Mouse (Mus musculus) embryo, embryonic 9.5 days (tissue): ENCODE data around the gene Gm44596.
"Not testable (repeated sequence)": the region's sequence is repeated elsewhere in the genome, so short reads cannot be mapped to it uniquely, and the experiment has no call there.

ENCODE experiments used
- DNase-seq: peaks from one replicate; pipeline ENCODE4 v3.0.0-alpha.2; 2017; ENCODE audit errors: extremely low spot score

The Gm44596 gene

DNA sequence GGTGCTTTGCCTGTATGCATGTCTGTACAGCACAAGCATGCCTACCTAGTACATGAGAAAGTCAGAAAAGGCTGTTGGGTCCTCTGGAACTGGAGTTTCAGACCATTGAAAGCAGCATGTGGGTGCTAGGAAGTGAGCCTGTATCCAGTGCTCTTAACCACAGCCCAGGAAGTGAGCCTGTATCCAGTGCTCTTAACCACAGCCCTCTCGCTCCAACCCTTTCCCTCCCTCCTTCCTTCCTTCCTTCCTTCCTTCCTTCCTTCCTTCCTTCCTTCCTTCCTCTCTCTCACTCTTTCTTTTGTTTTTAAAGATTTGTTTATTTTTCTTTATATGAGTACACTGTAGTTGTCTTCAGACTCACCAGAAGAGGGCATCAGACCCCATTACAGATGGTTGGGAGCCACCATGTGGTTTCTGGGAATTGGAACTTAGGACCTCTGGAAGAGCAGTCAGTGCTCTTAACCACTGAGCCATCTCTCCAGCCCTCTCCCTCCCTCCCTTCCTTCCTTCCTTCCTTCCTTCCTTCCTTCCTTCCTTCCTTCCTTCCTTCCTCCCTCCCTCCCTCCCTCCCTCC is 5.4 kb downstream of the Gm44596 start:
- DNase-seq = not testable (repeated sequence)

DNA sequence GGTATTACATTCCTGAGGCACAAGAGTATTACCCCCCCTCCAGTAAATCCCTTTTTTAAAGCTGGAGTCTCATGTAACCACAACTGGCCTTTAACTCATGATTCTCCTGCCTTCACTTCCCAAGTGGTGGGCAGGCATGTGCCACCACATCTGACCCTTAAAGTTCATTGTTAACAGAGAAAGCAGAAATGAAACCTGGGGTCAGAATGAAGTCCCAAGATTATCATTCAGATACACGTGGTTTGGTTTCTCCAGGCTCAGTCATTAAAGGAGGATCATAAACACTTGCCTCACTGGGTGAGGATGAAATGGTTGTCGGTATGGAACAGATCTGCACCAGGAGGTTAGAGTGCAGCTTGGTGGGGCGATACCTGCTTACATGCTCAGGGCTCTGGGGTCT is 6.0 kb downstream of the Gm44596 start:
- no peak for DNase-seq

DNA sequence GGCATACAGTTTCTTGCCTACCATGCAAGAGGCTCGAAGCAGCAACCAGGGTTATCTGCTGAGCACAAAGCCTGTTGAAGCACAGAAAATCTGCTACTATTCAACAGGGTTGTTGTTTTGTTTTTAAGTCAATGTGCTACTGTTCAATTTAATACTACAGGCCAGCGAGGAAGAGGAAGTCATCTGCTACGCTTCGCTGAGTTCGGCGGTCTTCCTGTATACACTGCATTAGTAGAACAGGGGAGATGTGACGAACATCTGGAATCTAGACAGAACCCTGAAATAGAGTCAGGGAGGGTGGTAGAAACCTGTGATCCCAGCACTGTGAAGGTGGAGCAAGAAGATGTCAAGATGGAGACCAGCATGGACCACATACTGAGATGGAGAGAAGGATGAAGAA is 8.4 kb downstream of the Gm44596 start:
- DNase-seq = no peak

DNA sequence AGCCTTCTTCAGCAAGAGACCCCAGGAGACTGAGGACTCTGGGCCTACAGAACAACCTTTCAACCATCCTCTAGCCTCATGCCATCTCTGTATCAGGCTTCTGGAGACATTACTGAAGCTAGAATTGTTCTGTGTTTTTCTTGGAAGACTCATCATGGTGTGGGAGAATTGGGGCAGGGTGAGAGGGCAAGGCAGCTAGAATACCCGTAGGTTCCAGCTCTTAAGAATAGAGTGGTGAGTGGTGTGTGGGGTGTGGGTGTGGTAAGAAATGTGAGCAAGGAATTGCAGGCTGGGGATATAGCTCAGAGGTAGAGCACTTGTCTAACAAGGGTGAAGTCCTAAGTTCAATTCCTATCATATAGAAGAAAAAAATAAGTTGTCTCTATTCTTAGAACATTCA is 9.7 kb downstream of the Gm44596 start:
- DNase-seq = no peak

DNA sequence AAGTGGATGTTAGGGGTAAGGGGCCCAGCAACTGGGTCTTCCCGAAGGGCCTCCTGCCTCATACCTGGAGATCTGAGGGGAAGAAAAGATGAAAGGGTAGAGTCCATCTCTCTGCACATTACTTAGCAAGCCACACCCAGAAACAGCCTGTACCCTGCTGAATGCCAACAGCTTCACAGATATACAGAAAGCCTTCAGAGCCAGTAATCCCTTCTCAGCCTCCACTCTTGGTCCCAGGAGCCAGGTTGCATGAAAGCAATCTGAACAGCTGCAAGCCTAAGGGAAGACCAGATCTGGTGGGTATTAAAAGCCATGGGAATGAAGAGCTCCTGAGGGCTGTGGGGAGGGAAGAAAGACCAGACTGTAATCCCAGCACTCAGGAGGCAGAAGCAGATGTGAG is 13.9 kb downstream of the Gm44596 start:
- no peak for DNase-seq

DNA sequence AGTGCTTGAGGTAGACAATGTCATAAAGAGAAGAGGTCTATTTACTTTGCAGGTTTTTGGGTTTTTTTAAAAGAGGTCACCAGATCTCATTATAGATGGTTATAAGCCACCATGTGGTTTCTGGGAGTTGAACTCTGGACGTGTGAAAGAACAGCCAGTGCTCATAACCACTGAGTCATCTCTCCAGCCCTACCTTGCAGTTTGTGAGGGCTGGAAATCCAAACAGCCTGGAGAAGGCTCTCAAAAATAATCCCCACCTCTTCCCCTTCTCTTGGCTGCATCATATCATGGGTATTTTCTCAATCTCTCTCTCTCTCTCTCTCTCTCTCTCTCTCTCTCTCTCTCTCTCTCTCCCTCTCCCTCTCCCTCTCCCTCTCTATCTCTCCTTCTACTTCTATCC is 15.4 kb downstream of the Gm44596 start:
- DNase-seq = no peak

DNA sequence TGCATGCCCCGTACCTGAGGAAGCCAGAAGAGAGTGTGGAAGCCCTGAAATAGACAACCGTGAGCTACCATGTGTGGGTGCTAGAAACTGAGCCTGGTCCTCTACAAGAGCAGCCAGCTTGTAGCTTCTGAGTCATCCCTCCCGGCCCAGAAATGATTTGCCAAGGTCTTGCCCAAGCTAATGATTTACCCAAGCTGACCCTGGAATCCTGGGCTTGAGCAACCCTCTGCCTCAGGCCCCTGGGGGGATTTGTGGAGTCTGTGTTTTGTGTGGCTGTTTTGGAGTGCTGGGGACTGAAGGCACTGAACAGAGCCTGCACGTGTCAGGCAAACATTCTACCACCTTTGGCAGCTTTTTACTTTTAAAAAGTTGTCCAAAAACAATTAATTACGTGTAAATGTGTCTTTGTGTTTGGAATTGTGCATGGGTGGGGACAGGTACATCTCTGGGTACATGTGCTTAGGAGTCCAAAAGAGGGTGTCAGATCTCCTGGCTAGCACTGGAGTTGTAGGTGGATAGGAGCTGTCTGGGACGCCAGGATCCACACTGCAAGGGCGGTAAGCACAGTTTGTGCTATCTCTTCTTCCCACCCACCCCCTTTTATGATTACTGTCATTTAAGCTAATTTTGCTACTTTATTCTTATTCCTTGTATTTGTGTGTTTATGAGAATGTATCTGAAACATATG is 22.4 kb downstream of the Gm44596 start:
- no peak for DNase-seq

DNA sequence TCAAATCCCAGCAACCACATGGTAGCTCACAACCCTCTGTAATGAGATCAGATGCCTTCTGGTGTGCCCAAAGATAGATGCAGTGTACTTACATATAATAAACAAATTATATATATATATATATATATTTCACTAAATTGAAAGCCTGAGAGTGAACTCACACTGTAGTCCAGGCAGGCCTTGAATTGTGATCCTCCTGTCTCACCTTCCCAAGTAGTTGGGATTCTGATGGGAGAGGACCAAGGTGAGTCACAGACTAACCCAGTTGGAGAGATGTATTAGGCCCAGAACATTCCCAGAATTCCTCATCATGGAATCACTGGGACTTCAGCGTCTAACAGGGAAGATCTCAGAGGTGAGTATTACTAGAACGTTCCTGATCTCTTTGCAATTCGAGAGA is 23.7 kb downstream of the Gm44596 start, which contains the start of gene Nrip2:
Gene Nrip2, plus strand, starts transcription at position 301 of the 400 bp plus-strand sequence.
- no peak for DNase-seq

DNA sequence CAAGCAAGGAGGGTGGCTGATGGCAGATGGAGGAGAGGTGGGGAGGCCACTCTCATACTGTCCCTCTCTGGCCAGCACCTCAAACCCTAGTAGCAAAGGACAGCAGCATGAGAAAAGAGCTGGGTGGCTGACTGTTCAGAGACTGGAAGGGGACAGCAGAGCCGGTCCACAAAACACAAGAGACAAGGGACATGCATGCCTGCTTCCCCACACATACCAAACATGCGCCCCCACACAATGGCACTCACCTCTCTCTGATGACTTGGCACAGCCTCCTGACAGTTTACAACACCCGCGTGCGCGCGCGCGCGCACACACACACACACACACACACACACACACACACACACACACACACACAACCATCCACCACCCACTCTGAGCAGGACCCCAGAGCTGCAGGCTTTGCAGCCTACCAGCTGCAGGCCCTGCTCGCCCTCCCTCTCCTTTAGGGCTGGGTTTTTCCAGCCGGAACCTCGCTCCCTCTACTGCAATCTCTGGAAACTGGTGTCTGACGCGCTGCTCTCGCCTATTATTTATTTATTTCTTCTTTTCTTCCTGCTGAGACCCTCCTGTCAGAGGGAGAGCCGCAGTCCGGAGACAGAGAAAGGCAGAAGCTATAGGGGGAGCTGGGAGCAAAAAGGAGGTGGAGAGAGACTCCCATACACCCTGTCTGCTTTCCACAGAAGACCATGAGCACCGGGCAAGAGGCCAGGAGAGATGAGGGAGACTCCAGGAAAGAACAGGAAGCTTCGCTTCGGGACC is 24.3 kb downstream of the Gm44596 start:
- DNase-seq = peak; percentile 22

DNA sequence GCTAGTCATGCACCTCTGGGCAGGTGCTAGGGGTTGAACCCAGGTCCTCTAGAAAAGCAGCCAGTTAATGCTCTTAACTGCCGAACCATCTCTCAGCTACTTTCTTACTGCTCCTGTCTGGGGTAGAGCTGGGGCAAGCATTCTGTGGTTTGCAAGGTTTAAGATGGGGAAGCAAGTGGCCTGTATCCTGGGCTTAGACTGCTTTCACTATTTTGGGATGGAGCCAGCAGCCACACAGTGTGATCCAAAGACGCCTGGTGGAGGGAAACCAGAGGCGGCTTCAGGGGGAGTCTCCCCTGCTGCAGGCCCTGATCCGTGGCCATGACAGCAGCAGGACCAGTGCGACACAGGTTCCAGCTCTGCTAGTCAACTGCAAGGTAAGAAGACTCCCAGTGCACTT is 29.4 kb downstream of the Gm44596 start:
- DNase-seq = no peak

DNA sequence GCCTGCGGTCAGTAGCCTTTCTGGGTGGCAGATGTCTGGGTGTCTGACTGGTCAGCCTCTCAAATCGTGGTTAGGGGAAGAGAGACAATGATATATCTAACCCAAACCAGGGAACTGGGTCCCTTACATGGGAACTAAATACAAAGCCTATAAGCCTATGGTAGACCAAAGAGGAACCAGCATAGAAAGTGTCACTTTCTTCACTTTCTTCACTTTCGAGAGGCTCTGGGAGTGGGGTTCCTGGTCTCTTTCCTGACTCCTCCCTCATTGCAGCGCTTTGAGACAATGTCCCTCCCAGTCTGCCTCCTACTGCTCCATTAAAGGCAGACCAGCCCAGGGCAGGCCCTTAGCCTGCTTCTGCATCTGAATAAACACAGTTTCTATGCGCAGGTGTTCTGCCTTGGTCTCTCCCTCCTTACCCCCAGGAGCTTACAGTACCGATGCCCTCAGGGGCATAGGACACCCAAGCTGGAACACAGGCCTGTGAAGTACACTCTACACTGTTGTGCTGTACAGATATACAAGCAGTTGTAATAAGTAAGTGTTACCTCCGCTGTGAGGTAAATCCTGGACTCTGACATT is 33.3 kb downstream of the Gm44596 start:
- no peak for DNase-seq

DNA sequence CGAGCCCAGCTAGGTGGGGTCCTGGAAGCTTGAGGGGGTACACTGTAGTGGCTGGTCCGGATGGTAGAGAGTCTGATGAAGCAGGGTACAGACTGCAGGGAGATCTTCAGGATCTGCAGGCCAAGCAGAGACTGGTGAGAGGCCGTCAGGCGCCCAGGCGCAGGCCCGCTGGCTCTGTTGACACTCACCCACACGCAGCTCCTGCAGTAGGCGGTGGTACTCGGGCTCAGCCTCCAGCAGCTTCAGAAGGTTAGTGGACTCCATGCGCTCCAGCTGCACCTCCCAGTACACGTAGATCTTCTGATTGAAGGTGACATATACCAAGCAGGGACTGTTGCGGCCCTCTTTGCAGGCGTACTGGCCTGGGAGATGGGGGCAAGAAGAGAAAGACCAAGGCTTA is 35.0 kb downstream of the Gm44596 start:
- DNase-seq = no peak

DNA sequence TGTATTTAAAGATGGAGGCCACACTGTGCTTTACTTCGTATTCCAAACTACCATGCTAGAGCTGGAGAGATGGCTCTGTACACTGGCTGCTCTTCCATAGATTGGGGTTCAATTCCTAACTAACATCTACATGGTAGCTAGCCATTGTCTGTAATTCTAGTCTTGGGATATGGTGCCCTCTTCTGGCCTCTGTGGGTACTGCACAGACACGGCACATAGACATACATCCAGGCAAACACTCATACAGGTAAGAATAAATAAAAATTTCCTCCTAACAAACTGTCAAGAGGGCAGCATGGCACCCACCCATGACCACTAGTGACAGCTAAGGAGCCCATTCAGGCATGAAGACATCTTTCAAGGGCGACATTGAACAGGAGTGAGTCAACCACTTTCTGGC is 35.8 kb downstream of the Gm44596 start:
- peak; percentile 77 for DNase-seq

DNA sequence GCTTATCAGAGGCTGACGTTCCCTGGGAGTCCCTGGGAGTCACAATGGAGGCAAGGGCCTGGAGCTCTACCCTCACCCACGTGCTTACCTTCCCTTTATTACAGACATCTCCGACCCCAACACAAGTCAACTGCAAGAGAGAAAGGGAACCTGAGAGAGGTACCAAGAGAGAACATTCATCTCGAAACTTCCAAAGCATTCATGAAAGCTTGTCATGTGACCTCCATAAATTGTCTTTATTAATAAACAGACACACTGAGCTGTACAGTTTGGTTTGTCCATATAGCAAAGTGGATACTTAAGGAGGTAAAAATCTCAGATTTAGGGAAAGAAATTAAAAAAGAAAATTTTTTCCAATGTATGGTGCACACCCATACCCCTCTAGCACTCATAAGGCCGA is 40.9 kb downstream of the Gm44596 start:
- no peak for DNase-seq

DNA sequence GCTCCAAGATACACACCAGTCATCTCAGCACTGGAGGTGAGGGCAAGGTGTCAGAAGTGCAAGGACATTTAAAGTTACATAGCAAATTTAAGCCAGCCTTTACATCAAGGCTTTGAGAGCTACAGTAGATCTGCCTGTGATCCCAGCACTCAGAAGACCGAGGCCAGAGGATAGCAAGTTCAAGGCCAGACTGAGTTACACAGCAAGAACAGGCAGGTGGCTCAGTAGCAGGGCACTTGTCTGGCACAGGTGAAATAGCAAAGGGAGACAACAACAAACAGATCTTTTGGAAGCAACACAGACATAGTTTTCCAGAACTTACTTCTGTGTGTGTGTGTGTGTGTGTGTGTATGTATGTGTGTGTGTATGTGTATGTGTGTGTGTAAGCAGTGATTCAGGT is 42.8 kb downstream of the Gm44596 start:
- no peak for DNase-seq

DNA sequence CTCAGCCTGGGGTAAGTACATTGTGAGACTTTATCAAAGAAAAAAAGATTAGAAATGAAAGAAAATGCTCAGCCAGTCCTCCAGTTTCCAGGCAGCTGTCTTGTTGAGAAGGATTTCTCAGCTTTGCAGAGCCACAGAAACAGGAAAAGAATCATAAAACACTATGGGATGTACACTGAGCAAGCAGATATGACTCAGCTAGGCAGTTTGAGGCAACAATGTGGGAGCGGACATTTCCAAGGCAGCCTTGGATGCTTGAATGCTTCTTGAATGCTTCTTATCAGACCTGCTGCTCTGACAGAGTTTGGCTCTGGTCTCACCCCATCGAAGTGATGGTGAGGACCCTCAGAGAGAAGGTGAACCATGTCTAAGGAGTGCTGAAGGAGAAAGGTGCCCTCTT is 45.7 kb downstream of the Gm44596 start:
- DNase-seq = no peak

DNA sequence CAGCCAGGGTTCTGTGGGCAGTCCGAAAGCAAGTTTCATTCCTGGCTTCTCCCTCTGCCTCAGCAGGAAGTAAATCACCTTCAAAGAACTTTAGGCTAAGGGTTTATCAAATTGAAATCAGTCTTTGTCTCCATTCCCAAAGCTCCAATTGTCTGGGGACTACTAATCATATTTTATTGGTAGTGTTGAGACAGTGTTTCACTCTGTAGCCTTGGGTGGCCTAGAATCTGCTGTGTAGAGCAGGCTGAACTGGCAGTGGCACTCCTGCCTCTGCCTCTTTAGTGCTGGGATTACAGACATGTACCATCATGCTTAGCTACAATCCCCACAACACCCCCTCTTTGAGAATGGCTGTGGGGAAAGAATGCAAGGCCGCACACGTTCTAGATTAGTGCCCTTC is 46.2 kb downstream of the Gm44596 start:
- no peak for DNase-seq

DNA sequence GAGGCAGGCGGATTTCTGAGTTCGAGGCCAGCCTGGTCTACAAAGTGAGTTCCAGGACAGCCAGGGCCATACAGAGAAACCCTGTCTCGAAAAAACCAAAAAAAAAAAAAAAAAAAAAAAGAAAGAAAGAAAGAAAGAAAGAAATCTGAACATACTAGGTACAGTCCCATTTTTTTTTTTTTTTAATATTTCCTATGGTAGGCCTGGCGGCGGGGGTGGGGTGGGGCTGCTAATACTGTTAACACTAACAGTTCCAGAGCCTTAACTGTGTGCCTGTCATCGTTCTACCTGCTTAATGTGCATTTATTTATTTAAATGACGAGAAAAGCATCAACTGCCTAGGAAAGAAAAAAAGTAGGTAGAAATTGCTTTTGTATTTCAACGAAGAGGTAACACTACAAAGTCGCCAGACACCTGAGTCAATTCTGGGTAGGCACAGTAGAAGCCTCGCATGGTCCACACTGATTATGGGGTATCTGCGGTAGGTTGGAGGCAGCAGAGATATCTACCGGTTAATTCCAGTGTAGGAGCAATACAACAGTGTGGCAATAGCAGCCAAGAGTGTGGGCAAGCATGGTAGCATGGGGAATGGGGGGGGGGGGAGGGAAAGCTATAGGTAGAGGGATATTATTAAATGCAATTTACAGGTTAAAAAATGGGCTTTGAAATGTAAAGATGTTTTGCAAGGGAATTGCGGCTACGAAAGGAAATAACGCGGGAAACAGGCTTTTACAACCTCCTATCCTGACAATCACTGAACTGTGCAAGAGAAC is 48.4 kb downstream of the Gm44596 start:
- DNase-seq = no peak

DNA sequence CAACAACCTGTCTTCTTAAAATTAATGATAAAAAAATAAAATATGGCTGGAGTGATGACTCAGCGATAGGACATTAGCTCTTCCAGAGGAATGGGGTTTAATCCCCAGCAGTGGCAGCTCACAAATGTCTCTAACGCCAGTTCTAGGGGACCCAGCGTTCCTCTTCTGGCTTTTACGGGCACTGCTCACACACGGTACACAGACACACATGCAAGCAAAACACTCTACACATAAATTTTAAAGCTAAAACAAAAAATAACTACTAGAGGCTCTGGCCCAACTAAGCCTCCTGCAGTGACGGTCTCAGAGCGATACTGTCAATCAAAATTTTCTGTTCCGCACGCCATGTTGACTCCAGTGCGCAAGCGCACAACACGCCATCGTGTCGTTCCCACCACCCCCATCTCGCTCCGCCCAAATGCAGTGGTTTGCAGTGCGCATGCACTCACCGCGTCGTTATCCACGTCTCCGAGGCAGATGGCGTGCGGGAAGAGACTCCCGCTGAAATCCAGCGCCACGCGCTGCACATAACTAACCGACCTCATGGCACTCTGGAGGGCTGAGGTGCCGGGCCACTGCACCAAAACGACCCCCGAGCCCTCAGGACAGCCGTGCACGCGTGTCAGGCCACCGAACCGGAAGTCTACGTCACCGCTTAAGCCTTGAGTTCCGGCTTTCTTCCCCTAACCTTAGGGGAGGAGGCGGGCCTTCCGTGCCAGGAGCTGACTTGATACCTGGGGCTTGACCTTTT is 49.1 kb downstream of the Gm44596 start, which contains the start of gene Itfg2:
Gene Itfg2, minus strand, starts transcription at position 663 of the 751 bp plus-strand sequence.
- DNase-seq = peak; percentile 96

DNA sequence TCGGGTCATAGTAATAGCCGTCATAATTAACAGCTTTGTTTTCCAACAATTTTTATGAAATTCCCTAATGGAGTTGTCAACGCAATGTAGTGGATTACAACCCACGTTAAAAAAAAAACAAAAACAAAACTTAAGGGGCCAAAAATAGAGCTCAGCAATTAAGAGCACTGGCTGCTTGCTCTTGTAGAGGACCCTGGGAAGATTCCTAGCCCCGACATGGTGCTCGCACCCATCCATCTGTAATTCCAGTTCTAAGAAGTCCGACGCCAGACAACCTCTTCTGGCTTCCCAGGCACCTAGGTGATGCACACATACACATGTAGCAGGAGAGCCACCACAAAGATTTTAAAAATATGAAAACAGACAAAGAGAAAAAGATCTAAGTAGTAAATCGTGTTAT is 49.7 kb downstream of the Gm44596 start:
- DNase-seq = no peak

DNA sequence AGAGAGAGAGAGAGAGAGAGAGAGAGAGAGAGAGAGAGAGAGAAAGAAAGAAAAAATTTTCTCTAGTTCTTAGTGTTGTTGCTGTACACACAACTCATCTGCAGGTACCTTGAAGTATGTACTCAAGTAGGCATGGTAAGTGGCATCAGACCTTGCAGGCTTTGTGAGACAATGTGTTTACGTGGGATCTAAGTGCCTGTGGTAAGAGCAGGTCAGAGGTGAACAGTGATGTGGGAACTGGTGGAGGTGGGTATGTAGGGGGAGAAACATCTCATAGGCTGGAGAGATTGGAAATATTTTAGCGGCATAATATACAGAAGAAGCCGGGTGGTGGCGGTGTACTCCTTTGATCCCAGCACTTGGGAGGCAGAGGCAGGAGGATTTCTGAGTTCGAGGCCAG is 52.3 kb downstream of the Gm44596 start:
- DNase-seq = no peak
